Mouse (Mus musculus): ENCODE data around the gene Gm47955. TPM values are rescaled to one million over a fixed set of nuclear protein-coding genes. Genes with fewer than 3 reads are reported as not detected.
"Not testable (repeated sequence)": the region's sequence is repeated elsewhere in the genome, so short reads cannot be mapped to it uniquely, and the experiment has no call there.

Gene Gm47955
- polyA plus RNA-seq, 1 experiment from 2014 or later: not detected

- H3K9ac ChIP-seq (ENCODE audit: low read depth, low read length); H3K9me3 ChIP-seq (ENCODE audit: control insufficient read depth, low read length); H3K27me3 ChIP-seq (ENCODE audit: control insufficient read depth, insufficient read depth, low read length); H3K4me3 ChIP-seq (ENCODE audit: low read length); H3K4me1 ChIP-seq (ENCODE audit: control insufficient read depth, insufficient read depth, low read length); ATAC-seq (ENCODE audit: low FRiP score, low TSS enrichment); H3K4me2 ChIP-seq (replicated peaks; ENCODE audit: low read depth, low read length); H3K27ac ChIP-seq (ENCODE audit: low read depth, low read length); H3K36me3 ChIP-seq (ENCODE audit: control insufficient read depth, insufficient read depth, low read length): not testable (repeated sequence)
- WGBS: 92% methylated on average over 2 of the region's 2 CpGs
Measured at GRCm38 (mm10) chr1:82946029-82946428, 14.1 kb upstream of the Gm47955 start.

- no peak overlapping the region for H3K4me2 ChIP-seq (replicated peaks; ENCODE audit: low read depth, low read length)
- H3K27me3 ChIP-seq (ENCODE audit: control insufficient read depth, insufficient read depth, low read length): no peaks in the 10 kb centered on the region
- H3K36me3 ChIP-seq (ENCODE audit: control insufficient read depth, insufficient read depth, low read length): no peaks in the 10 kb centered on the region
- no peak for ATAC-seq (ENCODE audit: low FRiP score, low TSS enrichment)
- H3K4me3 ChIP-seq (ENCODE audit: low read length): no peak overlapping the region
- no peak overlapping the region for H3K27ac ChIP-seq (ENCODE audit: low read depth, low read length)
- no peak overlapping the region for H3K9ac ChIP-seq (ENCODE audit: low read depth, low read length)
- WGBS: 90% methylated on average over 2 of the region's 2 CpGs
- H3K4me1 ChIP-seq (ENCODE audit: control insufficient read depth, insufficient read depth, low read length): no peaks in the 10 kb centered on the region
- H3K9me3 ChIP-seq (ENCODE audit: control insufficient read depth, low read length): no peaks in the 10 kb centered on the region
Measured at GRCm38 (mm10) chr1:82948601-82949000, 11.5 kb upstream of the Gm47955 start.

- H3K9me3 ChIP-seq (ENCODE audit: control insufficient read depth, low read length); H3K4me3 ChIP-seq (ENCODE audit: low read length); H3K27ac ChIP-seq (ENCODE audit: low read depth, low read length); H3K4me2 ChIP-seq (replicated peaks; ENCODE audit: low read depth, low read length); H3K9ac ChIP-seq (ENCODE audit: low read depth, low read length); ATAC-seq (ENCODE audit: low FRiP score, low TSS enrichment); H3K4me1 ChIP-seq (ENCODE audit: control insufficient read depth, insufficient read depth, low read length); H3K36me3 ChIP-seq (ENCODE audit: control insufficient read depth, insufficient read depth, low read length); H3K27me3 ChIP-seq (ENCODE audit: control insufficient read depth, insufficient read depth, low read length): not testable (repeated sequence)
Measured at GRCm38 (mm10) chr1:82955913-82956312, 4.2 kb upstream of the Gm47955 start, which contains the start of gene Gm7544. Gene Gm7544 (minus strand): TSS chr1:82956013.

- no peak overlapping the region for H3K27ac ChIP-seq (ENCODE audit: low read depth, low read length)
- ATAC-seq (ENCODE audit: low FRiP score, low TSS enrichment): no peak
- no peak overlapping the region for H3K4me3 ChIP-seq (ENCODE audit: low read length)
- H3K36me3 ChIP-seq (ENCODE audit: control insufficient read depth, insufficient read depth, low read length): no peaks in the 10 kb centered on the region
- H3K9ac ChIP-seq (ENCODE audit: low read depth, low read length): no peak overlapping the region
- no peaks in the 10 kb centered on the region for H3K9me3 ChIP-seq (ENCODE audit: control insufficient read depth, low read length)
- 76% methylated on average over 3 of the region's 3 CpGs for WGBS
- H3K27me3 ChIP-seq (ENCODE audit: control insufficient read depth, insufficient read depth, low read length): no peaks in the 10 kb centered on the region
- no peaks in the 10 kb centered on the region for H3K4me1 ChIP-seq (ENCODE audit: control insufficient read depth, insufficient read depth, low read length)
- no peak overlapping the region for H3K4me2 ChIP-seq (replicated peaks; ENCODE audit: low read depth, low read length)
Measured at GRCm38 (mm10) chr1:82966413-82966812, 6.3 kb downstream of the Gm47955 start.

GRCm38 (mm10) chr1:82972046-82972445 is 12.0 kb downstream of the Gm47955 start:
- Histone ChIP-seq H3K9me3 (ENCODE audit: control insufficient read depth, low read length) (no peaks in the 10 kb centered on the region), H3K9ac (ENCODE audit: low read depth, low read length) (no peak overlapping the region), H3K36me3 (ENCODE audit: control insufficient read depth, insufficient read depth, low read length) (no peaks in the 10 kb centered on the region), H3K4me2 (replicated peaks; ENCODE audit: low read depth, low read length) (no peak overlapping the region), H3K27me3 (ENCODE audit: control insufficient read depth, insufficient read depth, low read length) (no peaks in the 10 kb centered on the region), H3K4me1 (ENCODE audit: control insufficient read depth, insufficient read depth, low read length) (no peaks in the 10 kb centered on the region), H3K4me3 (ENCODE audit: low read length) (no peak overlapping the region), H3K27ac (ENCODE audit: low read depth, low read length) (no peak overlapping the region)
- ATAC-seq (ENCODE audit: low FRiP score, low TSS enrichment): no peak
- WGBS: 59% methylated on average over 4 of the region's 4 CpGs

GRCm38 (mm10) chr1:82973244-82973643 is 13.2 kb downstream of the Gm47955 start:
- no peak overlapping the region for H3K27ac ChIP-seq (ENCODE audit: low read depth, low read length)
- no peaks in the 10 kb centered on the region for H3K36me3 ChIP-seq (ENCODE audit: control insufficient read depth, insufficient read depth, low read length)
- no peak overlapping the region for H3K4me3 ChIP-seq (ENCODE audit: low read length)
- no peak overlapping the region for H3K9ac ChIP-seq (ENCODE audit: low read depth, low read length)
- H3K9me3 ChIP-seq (ENCODE audit: control insufficient read depth, low read length): no peaks in the 10 kb centered on the region
- H3K27me3 ChIP-seq (ENCODE audit: control insufficient read depth, insufficient read depth, low read length): no peaks in the 10 kb centered on the region
- WGBS: 88% methylated on average over 1 of the region's 1 CpGs
- ATAC-seq (ENCODE audit: low FRiP score, low TSS enrichment): no peak
- H3K4me2 ChIP-seq (replicated peaks; ENCODE audit: low read depth, low read length): no peak overlapping the region
- no peaks in the 10 kb centered on the region for H3K4me1 ChIP-seq (ENCODE audit: control insufficient read depth, insufficient read depth, low read length)

- no peaks in the 10 kb centered on the region for H3K4me1 ChIP-seq (ENCODE audit: control insufficient read depth, insufficient read depth, low read length)
- 74% methylated on average over 6 of the region's 6 CpGs for WGBS
- no peaks in the 10 kb centered on the region for H3K9me3 ChIP-seq (ENCODE audit: control insufficient read depth, low read length)
- no peak overlapping the region for H3K4me2 ChIP-seq (replicated peaks; ENCODE audit: low read depth, low read length)
- H3K27ac ChIP-seq (ENCODE audit: low read depth, low read length): no peak overlapping the region
- H3K4me3 ChIP-seq (ENCODE audit: low read length): no peak overlapping the region
- no peak overlapping the region for H3K9ac ChIP-seq (ENCODE audit: low read depth, low read length)
- no peak for ATAC-seq (ENCODE audit: low FRiP score, low TSS enrichment)
- H3K36me3 ChIP-seq (ENCODE audit: control insufficient read depth, insufficient read depth, low read length): no peaks in the 10 kb centered on the region
- H3K27me3 ChIP-seq (ENCODE audit: control insufficient read depth, insufficient read depth, low read length): no peaks in the 10 kb centered on the region
Measured at GRCm38 (mm10) chr1:82973901-82974300, 13.8 kb downstream of the Gm47955 start.

- H3K27ac ChIP-seq (ENCODE audit: low read depth, low read length): no peak overlapping the region
- no peaks in the 10 kb centered on the region for H3K36me3 ChIP-seq (ENCODE audit: control insufficient read depth, insufficient read depth, low read length)
- no peaks in the 10 kb centered on the region for H3K27me3 ChIP-seq (ENCODE audit: control insufficient read depth, insufficient read depth, low read length)
- 81% methylated on average over 9 of the region's 9 CpGs for WGBS
- ATAC-seq (ENCODE audit: low FRiP score, low TSS enrichment): no peak
- no peak overlapping the region for H3K4me3 ChIP-seq (ENCODE audit: low read length)
- H3K4me1 ChIP-seq (ENCODE audit: control insufficient read depth, insufficient read depth, low read length): no peaks in the 10 kb centered on the region
- no peaks in the 10 kb centered on the region for H3K9me3 ChIP-seq (ENCODE audit: control insufficient read depth, low read length)
- H3K9ac ChIP-seq (ENCODE audit: low read depth, low read length): no peak overlapping the region
- H3K4me2 ChIP-seq (replicated peaks; ENCODE audit: low read depth, low read length): no peak overlapping the region
Measured at GRCm38 (mm10) chr1:82974342-82974741, 14.3 kb downstream of the Gm47955 start.

- Histone ChIP-seq H3K4me1 (ENCODE audit: control insufficient read depth, insufficient read depth, low read length) (no peaks in the 10 kb centered on the region), H3K9ac (ENCODE audit: low read depth, low read length) (no peak overlapping the region), H3K9me3 (ENCODE audit: control insufficient read depth, low read length) (no peaks in the 10 kb centered on the region), H3K4me2 (replicated peaks; ENCODE audit: low read depth, low read length) (no peak overlapping the region), H3K27ac (ENCODE audit: low read depth, low read length) (no peak overlapping the region), H3K4me3 (ENCODE audit: low read length) (no peak overlapping the region), H3K27me3 (ENCODE audit: control insufficient read depth, insufficient read depth, low read length) (no peaks in the 10 kb centered on the region), H3K36me3 (ENCODE audit: control insufficient read depth, insufficient read depth, low read length) (no peaks in the 10 kb centered on the region)
- no peak for ATAC-seq (ENCODE audit: low FRiP score, low TSS enrichment)
- 76% methylated on average over 5 of the region's 5 CpGs for WGBS
Measured at GRCm38 (mm10) chr1:82975750-82976149, 15.7 kb downstream of the Gm47955 start.

- ATAC-seq (ENCODE audit: low FRiP score, low TSS enrichment): no peak
- no peaks in the 10 kb centered on the region for H3K36me3 ChIP-seq (ENCODE audit: control insufficient read depth, insufficient read depth, low read length)
- H3K27me3 ChIP-seq (ENCODE audit: control insufficient read depth, insufficient read depth, low read length): no peaks in the 10 kb centered on the region
- no peak overlapping the region for H3K9ac ChIP-seq (ENCODE audit: low read depth, low read length)
- no peaks in the 10 kb centered on the region for H3K9me3 ChIP-seq (ENCODE audit: control insufficient read depth, low read length)
- H3K27ac ChIP-seq (ENCODE audit: low read depth, low read length): no peak overlapping the region
- H3K4me3 ChIP-seq (ENCODE audit: low read length): no peak overlapping the region
- H3K4me2 ChIP-seq (replicated peaks; ENCODE audit: low read depth, low read length): no peak overlapping the region
- H3K4me1 ChIP-seq (ENCODE audit: control insufficient read depth, insufficient read depth, low read length): no peaks in the 10 kb centered on the region
Measured at GRCm38 (mm10) chr1:82977840-82978239, 17.8 kb downstream of the Gm47955 start.
